Mouse (Mus musculus) bone marrow macrophage, adult 2 months (primary cell): Measurements from ENCODE around the gene Ndufa4l2.

ENCODE experiments used
- CTCF ChIP-seq: IDR thresholded peaks from 2 replicates; pipeline ENCODE4 v1.5.1; 2012; ENCODE audit warnings: low read depth, mild to moderate bottlenecking, low read length, moderate library complexity
- POLR2A ChIP-seq: IDR thresholded peaks from 2 replicates; pipeline ENCODE4 v1.6.1; 2012; ENCODE audit warnings: mild to moderate bottlenecking, low read depth, low read length, borderline replicate concordance

GRCm38 (mm10) chr10:127511634-127512306 is 3.0 kb upstream of the Ndufa4l2 start:
- TF ChIP-seq CTCF (no peak), POLR2A (no peak)
